Mouse (Mus musculus) cortical plate, adult 2 months (tissue): ENCODE measurements around the gene Lmf1.

Experiments used
- CTCF ChIP-seq: fragments of 200-500 bp; IDR thresholded peaks from 2 replicates; pipeline ENCODE4 v1.5.1; 2011; ENCODE audit warnings: mild to moderate bottlenecking, control low read depth, low read length; ENCODE audit not compliant: insufficient read depth; ENCODE audit errors: extremely low read depth
- POLR2A ChIP-seq: fragments of 200-500 bp; IDR thresholded peaks from 2 replicates; pipeline ENCODE4 v1.6.1; 2011; ENCODE audit warnings: mild to moderate bottlenecking, low read length, control low read depth; ENCODE audit not compliant: insufficient read depth; ENCODE audit errors: extremely low read depth

DNA sequence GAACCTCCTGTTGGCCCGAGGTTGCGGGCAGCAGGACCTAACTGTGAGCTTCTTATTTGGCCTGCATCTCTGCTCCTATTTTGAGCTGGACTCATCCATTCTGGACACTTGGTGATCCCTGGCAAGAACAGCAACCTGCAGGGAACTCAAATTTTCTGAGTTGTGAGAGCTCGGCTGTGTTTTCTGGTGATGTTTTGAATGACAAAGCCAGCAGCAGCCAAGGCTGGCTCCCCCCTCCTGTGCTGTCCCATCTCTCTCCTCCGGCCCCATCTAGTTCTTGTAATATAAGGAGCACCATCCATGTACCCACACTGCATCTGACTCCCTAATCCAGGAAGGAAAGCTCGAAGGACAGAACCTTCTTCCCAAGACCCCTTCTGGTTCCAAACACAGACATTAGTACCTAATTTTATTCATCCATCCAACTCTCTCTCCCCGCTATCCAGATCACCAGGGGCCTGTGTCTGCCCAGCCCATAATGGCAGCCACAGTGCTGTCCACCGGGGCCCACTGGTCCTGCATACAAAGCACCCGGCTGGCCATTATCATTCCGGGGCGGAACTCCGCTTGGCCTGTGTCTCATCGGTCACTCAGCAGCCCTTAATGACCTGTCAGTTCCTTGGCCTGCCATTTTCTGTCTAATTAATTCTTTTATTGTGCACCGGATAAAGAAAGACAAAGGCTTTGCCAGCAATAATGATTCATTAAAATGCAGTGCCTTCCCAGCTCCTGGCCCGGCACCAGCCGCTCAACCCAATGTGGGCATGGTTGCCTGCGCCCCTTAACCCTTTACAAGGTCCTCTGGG lies 17.5 kb upstream of the Lmf1 start:
- TF ChIP-seq CTCF: no peak
- TF ChIP-seq POLR2A: no peak
